Mouse (Mus musculus): ENCODE measurements around the gene Doxl2. TPM values are rescaled to one million over a fixed set of nuclear protein-coding genes. Genes with fewer than 3 reads are reported as not detected.
"Not testable (repeated sequence)": the region's sequence is repeated elsewhere in the genome, so short reads cannot be mapped to it uniquely, and the experiment has no call there.

Gene Doxl2
- not detected in 2 replicates for total RNA-seq (2015; ENCODE audit: low replicate concordance)
- not detected in 2 replicates for total RNA-seq (2017; ENCODE audit: low replicate concordance)

GRCm38 (mm10) chr6:48974663-48975062, at the start of gene Doxl2:
Gene Doxl2, plus strand, starts transcription at chr6:48974963.
- ATAC-seq (replicated peaks; ENCODE audit: low FRiP score, poor library complexity, severe bottlenecking): no peak

GRCm38 (mm10) chr6:48929595-48929994, 45.2 kb upstream of the Doxl2 start, which contains the start of gene 1600015I10Rik:
Gene 1600015I10Rik, plus strand, starts transcription at chr6:48929895.
- no peak for ATAC-seq (replicated peaks; ENCODE audit: low FRiP score, poor library complexity, severe bottlenecking)

GRCm38 (mm10) chr6:48949596-48949995, 25.2 kb upstream of the Doxl2 start:
- no peak for ATAC-seq (replicated peaks; ENCODE audit: low FRiP score, poor library complexity, severe bottlenecking)

GRCm38 (mm10) chr6:48950676-48951075, 24.1 kb upstream of the Doxl2 start:
- ATAC-seq (replicated peaks; ENCODE audit: low FRiP score, poor library complexity, severe bottlenecking): no peak

GRCm38 (mm10) chr6:48951630-48952029, 23.1 kb upstream of the Doxl2 start:
- no peak for ATAC-seq (replicated peaks; ENCODE audit: low FRiP score, poor library complexity, severe bottlenecking)

GRCm38 (mm10) chr6:48953220-48953619, 21.5 kb upstream of the Doxl2 start:
- no peak for ATAC-seq (replicated peaks; ENCODE audit: low FRiP score, poor library complexity, severe bottlenecking)

GRCm38 (mm10) chr6:48954211-48954610, 20.6 kb upstream of the Doxl2 start:
- no peak for ATAC-seq (replicated peaks; ENCODE audit: low FRiP score, poor library complexity, severe bottlenecking)

- no peak for ATAC-seq (replicated peaks; ENCODE audit: low FRiP score, poor library complexity, severe bottlenecking)
Measured at GRCm38 (mm10) chr6:48954946-48955345, 19.8 kb upstream of the Doxl2 start.

- ATAC-seq (replicated peaks; ENCODE audit: low FRiP score, poor library complexity, severe bottlenecking): no peak
Measured at GRCm38 (mm10) chr6:48956785-48957184, 18.0 kb upstream of the Doxl2 start.

- ATAC-seq (replicated peaks; ENCODE audit: low FRiP score, poor library complexity, severe bottlenecking): no peak
Measured at GRCm38 (mm10) chr6:48958053-48958452, 16.7 kb upstream of the Doxl2 start.

GRCm38 (mm10) chr6:48959151-48959550, 15.6 kb upstream of the Doxl2 start:
- ATAC-seq (replicated peaks; ENCODE audit: low FRiP score, poor library complexity, severe bottlenecking): not testable (repeated sequence)

GRCm38 (mm10) chr6:48966696-48967095, 8.1 kb upstream of the Doxl2 start:
- ATAC-seq (replicated peaks; ENCODE audit: low FRiP score, poor library complexity, severe bottlenecking): not testable (repeated sequence)

- ATAC-seq (replicated peaks; ENCODE audit: low FRiP score, poor library complexity, severe bottlenecking): no peak
Measured at GRCm38 (mm10) chr6:48967868-48968267, 6.9 kb upstream of the Doxl2 start.

GRCm38 (mm10) chr6:48979616-48980015, 4.9 kb downstream of the Doxl2 start:
- ATAC-seq (replicated peaks; ENCODE audit: low FRiP score, poor library complexity, severe bottlenecking): no peak

GRCm38 (mm10) chr6:48982305-48982704, 7.5 kb downstream of the Doxl2 start:
- no peak for ATAC-seq (replicated peaks; ENCODE audit: low FRiP score, poor library complexity, severe bottlenecking)

GRCm38 (mm10) chr6:48986444-48986990, 11.8 kb downstream of the Doxl2 start, which contains the start of gene Svs1:
Gene Svs1, plus strand, starts transcription at chr6:48986861.
- ATAC-seq (replicated peaks; ENCODE audit: low FRiP score, poor library complexity, severe bottlenecking): no peak

GRCm38 (mm10) chr6:48989971-48990370, 15.2 kb downstream of the Doxl2 start:
- no peak for ATAC-seq (replicated peaks; ENCODE audit: low FRiP score, poor library complexity, severe bottlenecking)

GRCm38 (mm10) chr6:48991991-48992390, 17.2 kb downstream of the Doxl2 start:
- ATAC-seq (replicated peaks; ENCODE audit: low FRiP score, poor library complexity, severe bottlenecking): no peak

- ATAC-seq (replicated peaks; ENCODE audit: low FRiP score, poor library complexity, severe bottlenecking): no peak
Measured at GRCm38 (mm10) chr6:48998186-48998585, 23.4 kb downstream of the Doxl2 start.

- ATAC-seq (replicated peaks; ENCODE audit: low FRiP score, poor library complexity, severe bottlenecking): no peak
Measured at GRCm38 (mm10) chr6:48998796-48999195, 24.0 kb downstream of the Doxl2 start.

GRCm38 (mm10) chr6:49003381-49003780, 28.6 kb downstream of the Doxl2 start:
- ATAC-seq (replicated peaks; ENCODE audit: low FRiP score, poor library complexity, severe bottlenecking): no peak

GRCm38 (mm10) chr6:49007981-49008380, 33.2 kb downstream of the Doxl2 start:
- ATAC-seq (replicated peaks; ENCODE audit: low FRiP score, poor library complexity, severe bottlenecking): 0 out of 2 replicates have a peak, but pooled peaks have one; percentile 52
